Mouse (Mus musculus): Measurements from ENCODE around the gene Gm21964. TPM values are rescaled to one million over a fixed set of nuclear protein-coding genes. Genes with fewer than 3 reads are reported as not detected.

The Gm21964 gene
- total RNA-seq, 4 experiments from 2014 or later, result not detected

Other genes starting within 250 kb of the Gm21964 start
- gene Phlpp2, start 232.7 kb upstream of the Gm21964 start, total RNA-seq (2022), result 1 to 10 TPM; 3.1 to 4.8 (median 4.2) TPM
- under 1 TPM in 2 of 4 experiments, not detected in 2; 0.17 to 0.53 TPM for gene Marveld3, start 139.0 kb upstream of the Gm21964 start, total RNA-seq (2022)
- 1 to 10 TPM in 1 of 4 experiments, under 1 TPM in 3; 0.14 to 2.0 (median 0.41) TPM for gene Tat, start 110.8 kb upstream of the Gm21964 start, total RNA-seq (2022)
- gene Chst4, start 61.5 kb upstream of the Gm21964 start, total RNA-seq (2022), result 1 to 10 TPM; 2.2 to 7.2 (median 3.2) TPM
- gene Zfp612, start 21.5 kb upstream of the Gm21964 start, total RNA-seq (2022), result 1 to 10 TPM; 5.7 to 9.3 (median 7.7) TPM
- not detected for gene Gm17720, start 1.5 kb downstream of the Gm21964 start, total RNA-seq (2022)
- not detected for gene Calb2, start 67.0 kb downstream of the Gm21964 start, total RNA-seq (2022)
- gene Cmtr2, start 114.5 kb downstream of the Gm21964 start, total RNA-seq (2022), result 1 to 10 TPM; 2.2 to 3.0 (median 2.6) TPM
- under 1 TPM; 0.09 to 0.23 (median 0.13) TPM for gene Hydin, start 165.8 kb downstream of the Gm21964 start, total RNA-seq (2022)

Data from heart, adult 8-10 months (tissue).